Mouse (Mus musculus): ENCODE results near the gene Stk39.

DNA sequence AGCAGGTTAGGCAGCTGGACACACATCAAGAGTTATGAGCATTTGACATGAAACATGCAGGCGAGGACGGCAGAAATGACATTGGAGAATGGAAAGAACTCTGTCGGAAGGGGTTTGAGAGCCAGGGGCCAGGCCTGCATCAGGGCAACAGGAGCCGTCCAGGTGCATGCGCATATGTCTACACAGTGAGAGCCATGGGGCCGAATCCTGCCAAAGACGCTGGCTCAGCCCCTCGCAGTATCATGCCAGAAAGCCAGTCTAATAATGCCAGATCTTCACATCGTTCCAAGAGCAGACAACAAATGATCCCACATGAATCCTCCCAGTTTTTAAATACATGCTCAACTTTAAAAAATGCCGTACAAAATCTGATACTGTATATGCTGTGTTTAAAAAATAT, 7.8 kb upstream of the Stk39 start:
- TF ChIP-seq CTCF (IDR thresholded peaks at IDR 0.05; ENCODE audit: insufficient read depth, low read length) (no peak), POLR2A (IDR thresholded peaks at IDR 0.05; ENCODE audit: borderline replicate concordance, extremely low read depth, low read depth, low read length) (no peak)

All from lung, adult 2 months (tissue).